Mouse (Mus musculus) layer of hippocampus, postnatal 36 days (tissue): ENCODE data around the gene Ubtf. TPM values are rescaled to one million over a fixed set of nuclear protein-coding genes. Genes with fewer than 3 reads are reported as not detected.
"Not testable (repeated sequence)": the region's sequence is repeated elsewhere in the genome, so short reads cannot be mapped to it uniquely, and the experiment has no call there.

Source experiments
- DNase-seq, 2 experiments: peaks; one replicate each; pipeline ENCODE4 v3.0.0; 2022
- total RNA-seq, 2 experiments: library from RNA; stranded (reverse); gene quantifications; 2 replicates each; pipeline ENCODE4 v1.2.3; 2021

The Ubtf gene
- 100 to 1,000 TPM; 127 to 128 TPM for total RNA-seq

GRCm38 (mm10) chr11:102319410-102319792 is at the start of gene Ubtf:
Ubtf (minus strand) TSS chr11:102319742.
- DNase-seq, result peak; percentile 84 to 87

- no peak for DNase-seq
Measured at GRCm38 (mm10) chr11:102369263-102369662, 49.7 kb upstream of the Ubtf start.

GRCm38 (mm10) chr11:102368347-102368746 is 48.8 kb upstream of the Ubtf start:
- no peak for DNase-seq

- no peak for DNase-seq
Measured at GRCm38 (mm10) chr11:102367504-102368280, 48.1 kb upstream of the Ubtf start.

GRCm38 (mm10) chr11:102366103-102366502 is 46.6 kb upstream of the Ubtf start, which contains the start of gene Slc4a1:
Slc4a1 (minus strand) TSS chr11:102366203.
- not testable (repeated sequence) for DNase-seq

- no peak for DNase-seq
Measured at GRCm38 (mm10) chr11:102365699-102366098, 46.2 kb upstream of the Ubtf start.

- no peak for DNase-seq
Measured at GRCm38 (mm10) chr11:102364570-102365371, 45.2 kb upstream of the Ubtf start.

- DNase-seq, result no peak
Measured at GRCm38 (mm10) chr11:102363623-102364022, 44.1 kb upstream of the Ubtf start.

GRCm38 (mm10) chr11:102361776-102362495 is 42.4 kb upstream of the Ubtf start:
- DNase-seq, result no peak

GRCm38 (mm10) chr11:102358365-102358764 is 38.8 kb upstream of the Ubtf start:
- no peak for DNase-seq

- no peak for DNase-seq
Measured at GRCm38 (mm10) chr11:102356636-102357350, 37.3 kb upstream of the Ubtf start.

- DNase-seq, result no peak
Measured at GRCm38 (mm10) chr11:102356190-102356589, 36.6 kb upstream of the Ubtf start.

- no peak for DNase-seq
Measured at GRCm38 (mm10) chr11:102355501-102355900, 36.0 kb upstream of the Ubtf start.

- DNase-seq, result no peak
Measured at GRCm38 (mm10) chr11:102353021-102353431, 33.5 kb upstream of the Ubtf start.

- DNase-seq, result no peak
Measured at GRCm38 (mm10) chr11:102352378-102352777, 32.8 kb upstream of the Ubtf start.

GRCm38 (mm10) chr11:102350981-102351523 is 31.5 kb upstream of the Ubtf start:
- no peak for DNase-seq

GRCm38 (mm10) chr11:102350416-102350815 is 30.9 kb upstream of the Ubtf start:
- DNase-seq, result no peak

- DNase-seq, result no peak
Measured at GRCm38 (mm10) chr11:102349189-102349954, 29.8 kb upstream of the Ubtf start.

- no peak for DNase-seq
Measured at GRCm38 (mm10) chr11:102348771-102349170, 29.2 kb upstream of the Ubtf start.

GRCm38 (mm10) chr11:102348101-102348585 is 28.6 kb upstream of the Ubtf start:
- no peak for DNase-seq

GRCm38 (mm10) chr11:102347683-102348082 is 28.1 kb upstream of the Ubtf start:
- DNase-seq, result no peak
